Mouse (Mus musculus) embryonic facial prominence, embryonic 13.5 days (tissue): ENCODE measurements around the gene C4b. TPM values are rescaled to one million over a fixed set of nuclear protein-coding genes. Genes with fewer than 3 reads are reported as not detected.
"Not testable (repeated sequence)": the region's sequence is repeated elsewhere in the genome, so short reads cannot be mapped to it uniquely, and the experiment has no call there.

Experiments
- ATAC-seq: fragments of 200-750 bp; cut with Nextera tagmentation; 2 replicates; pipeline ENCODE4 v1.8.0; 2017; ENCODE audit warnings: low read depth; ENCODE audit not compliant: insufficient number of reproducible peaks, insufficient read depth, low FRiP score, low TSS enrichment
- H3K27ac ChIP-seq: fragments of 300-500 bp; sonication (generic); 2 replicates; pipeline ENCODE4 v1.5.1; 2015; ENCODE audit warnings: moderate library complexity, mild to moderate bottlenecking, inconsistent platforms
- H3K27me3 ChIP-seq: fragments of 300-500 bp; sonication (generic); 2 replicates; pipeline ENCODE4 v1.6.1; 2015; ENCODE audit warnings: mild to moderate bottlenecking, inconsistent platforms
- H3K36me3 ChIP-seq: fragments of 300-500 bp; sonication (generic); 2 replicates; pipeline ENCODE4 v1.6.1; 2015; ENCODE audit warnings: mild to moderate bottlenecking, inconsistent platforms
- H3K4me1 ChIP-seq: fragments of 300-500 bp; sonication (generic); 2 replicates; pipeline ENCODE4 v1.6.1; 2015; ENCODE audit warnings: inconsistent platforms
- H3K4me2 ChIP-seq: fragments of 300-500 bp; sonication (generic); 2 replicates; pipeline ENCODE4 v1.6.1; 2015; ENCODE audit warnings: moderate library complexity, mild to moderate bottlenecking, inconsistent platforms
- H3K4me3 ChIP-seq: fragments of 300-500 bp; sonication (generic); 2 replicates; pipeline ENCODE4 v1.5.1; 2015; ENCODE audit warnings: mild to moderate bottlenecking, inconsistent platforms
- H3K9ac ChIP-seq: fragments of 300-500 bp; sonication (generic); 2 replicates; pipeline ENCODE4 v1.6.1; 2015; ENCODE audit warnings: mild to moderate bottlenecking, inconsistent platforms
- H3K9me3 ChIP-seq: fragments of 300-500 bp; sonication (generic); 2 replicates; pipeline ENCODE4 v1.6.1; 2016; ENCODE audit warnings: inconsistent platforms
- WGBS: fragments of 180-500 bp; shearing (Covaris S2); methylation state at CpG from one replicate; pipeline ENCODE4 v1.1.7; 2015; ENCODE audit warnings: mixed read lengths; 5-methylcytosine and 5-hydroxymethylcytosine counted together
- polyA plus RNA-seq: library from polyadenylated mRNA; unstranded; fragments of >200 nt; fragmentation: Nextera tagmentation; extraction: Ambion mirVana; gene quantifications from 2 replicates; pipeline ENCODE4 v1.2.1, GENCODE M21; 2015

Gene C4b
- polyA plus RNA-seq, 1 experiment from 2014 or later, result not detected

DNA sequence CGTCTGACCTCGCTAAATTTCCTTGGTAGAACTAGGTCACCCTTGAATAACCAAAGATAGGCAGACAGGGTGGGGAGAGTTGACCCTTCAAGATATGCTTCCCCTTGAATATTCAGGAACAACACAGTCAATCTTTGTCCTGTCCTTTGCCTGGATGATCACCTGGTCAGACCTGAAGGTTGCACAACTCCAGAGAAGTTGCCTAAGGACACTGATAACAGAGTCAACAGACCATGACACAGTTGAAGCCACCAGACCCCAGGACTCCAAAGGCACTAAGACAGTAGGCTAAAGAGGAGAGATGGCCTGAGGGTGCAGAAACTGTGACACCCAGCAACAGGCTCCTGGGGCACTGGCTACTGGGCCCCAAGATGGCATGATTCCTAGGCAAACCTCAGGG lies 15.8 kb downstream of the C4b start:
- 85% methylated on average over 2 of the region's 2 CpGs for WGBS
- ATAC-seq, result no peak
- H3K4me1 ChIP-seq, result no peaks in the 10 kb centered on the region
- H3K36me3 ChIP-seq, result no peaks in the 10 kb centered on the region
- H3K4me3 ChIP-seq, result no peak overlapping the region
- H3K9me3 ChIP-seq, result peaks cover 3% of the 10 kb centered on the region
- no peaks in the 10 kb centered on the region for H3K27me3 ChIP-seq
- no peak overlapping the region for H3K4me2 ChIP-seq
- no peak overlapping the region for H3K27ac ChIP-seq
- no peak overlapping the region for H3K9ac ChIP-seq

DNA sequence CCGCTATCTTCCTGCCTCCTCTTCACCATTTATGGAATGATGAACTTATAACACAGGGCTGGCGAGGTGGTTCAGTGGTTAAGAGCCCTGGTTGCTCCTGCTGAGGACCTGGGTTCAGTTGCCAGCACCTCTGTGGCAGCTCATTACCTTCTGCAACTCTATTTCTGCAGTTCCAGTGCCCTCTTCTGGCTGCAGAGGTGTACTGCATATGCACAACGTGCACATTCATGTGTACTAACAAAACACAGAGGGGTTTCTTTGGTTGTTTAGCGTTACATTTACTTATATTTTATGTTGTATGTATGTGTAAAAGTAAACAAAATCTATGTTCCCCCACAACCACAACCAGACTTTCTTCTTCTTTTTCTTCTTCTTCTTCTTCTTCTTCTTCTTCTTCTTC lies 20.6 kb downstream of the C4b start:
- no peak for ATAC-seq
- Histone ChIP-seq H3K9ac (no peak overlapping the region), H3K27me3 (no peaks in the 10 kb centered on the region), H3K36me3 (no peaks in the 10 kb centered on the region), H3K9me3 (peaks cover 6% of the 10 kb centered on the region), H3K4me1 (no peaks in the 10 kb centered on the region), H3K4me2 (no peak overlapping the region), H3K4me3 (no peak overlapping the region), H3K27ac (no peak overlapping the region)
- 75% methylated on average over 4 of the region's 4 CpGs for WGBS

DNA sequence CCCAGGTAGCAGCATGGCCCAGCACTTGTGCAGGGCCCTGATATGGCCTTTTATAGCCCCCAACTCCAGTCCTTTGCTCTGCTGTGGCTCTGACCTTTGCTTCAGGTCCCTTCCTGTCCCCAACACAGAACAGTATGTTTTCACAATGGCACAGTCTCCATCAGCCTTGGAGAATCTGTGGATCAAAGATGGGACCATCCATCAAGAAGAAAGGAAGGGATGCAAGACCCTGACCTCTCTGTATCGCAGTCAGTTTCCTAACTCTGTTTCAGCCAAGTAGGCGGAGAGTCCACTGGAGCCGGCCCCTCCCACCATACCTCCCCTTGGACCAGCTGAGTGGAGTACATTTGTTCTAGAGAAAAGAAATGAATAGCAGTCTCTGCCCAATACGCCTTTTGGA lies 21.4 kb downstream of the C4b start:
- H3K9ac ChIP-seq, H3K27me3 ChIP-seq, H3K4me1 ChIP-seq, H3K36me3 ChIP-seq, H3K9me3 ChIP-seq, H3K27ac ChIP-seq, H3K4me3 ChIP-seq, ATAC-seq, H3K4me2 ChIP-seq: not testable (repeated sequence)
- 81% methylated on average over 4 of the region's 4 CpGs for WGBS

DNA sequence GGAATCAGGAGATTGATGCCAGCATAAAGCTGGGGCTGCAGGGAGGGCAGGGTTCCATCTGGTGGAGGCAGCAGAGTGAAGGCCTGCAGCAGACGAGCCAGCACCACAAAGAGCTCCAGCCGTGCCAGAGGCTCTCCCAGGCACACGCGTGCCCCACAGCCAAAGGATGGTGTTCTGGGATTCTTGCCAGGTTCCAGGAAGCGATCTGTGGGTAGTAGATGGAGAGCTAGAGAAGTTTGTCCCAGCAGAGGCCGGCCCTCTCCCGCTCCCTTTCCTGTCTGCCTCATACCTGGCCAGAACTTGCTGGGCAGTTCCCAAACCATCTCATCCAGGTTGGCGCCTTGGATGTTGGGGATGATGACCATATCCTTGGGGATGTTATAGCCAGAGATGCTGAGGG lies 23.8 kb downstream of the C4b start:
- not testable (repeated sequence) for H3K4me1 ChIP-seq, H3K36me3 ChIP-seq, H3K27ac ChIP-seq, ATAC-seq, H3K9me3 ChIP-seq, H3K9ac ChIP-seq, H3K4me2 ChIP-seq, H3K4me3 ChIP-seq, H3K27me3 ChIP-seq
- WGBS, result 74% methylated on average over 8 of the region's 8 CpGs

DNA sequence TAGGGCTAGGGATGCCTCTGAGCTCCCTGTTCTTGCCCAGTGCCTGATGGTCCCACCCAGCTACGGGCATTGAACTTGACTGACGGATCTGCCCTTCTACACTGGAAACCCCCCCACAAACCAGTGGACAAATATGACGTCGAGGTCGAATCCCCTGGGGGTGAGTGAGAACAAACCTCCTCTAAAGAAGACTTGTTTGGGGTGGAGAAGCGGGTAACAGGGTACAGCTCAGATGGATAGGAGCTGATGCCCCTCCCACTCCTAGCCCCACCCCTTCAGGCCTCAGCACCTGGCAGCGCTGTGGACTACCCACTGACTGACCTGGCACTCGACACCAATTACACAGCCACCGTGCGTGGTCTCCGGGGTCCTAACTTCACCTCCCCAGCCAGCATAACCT lies 26.3 kb downstream of the C4b start:
- Histone ChIP-seq H3K4me2 (no peak overlapping the region), H3K4me1 (no peaks in the 10 kb centered on the region), H3K9ac (no peak overlapping the region), H3K4me3 (no peak overlapping the region), H3K27me3 (no peaks in the 10 kb centered on the region), H3K9me3 (no peaks in the 10 kb centered on the region), H3K36me3 (no peaks in the 10 kb centered on the region), H3K27ac (no peak overlapping the region)
- WGBS, result 78% methylated on average over 11 of the region's 11 CpGs
- ATAC-seq, result no peak

DNA sequence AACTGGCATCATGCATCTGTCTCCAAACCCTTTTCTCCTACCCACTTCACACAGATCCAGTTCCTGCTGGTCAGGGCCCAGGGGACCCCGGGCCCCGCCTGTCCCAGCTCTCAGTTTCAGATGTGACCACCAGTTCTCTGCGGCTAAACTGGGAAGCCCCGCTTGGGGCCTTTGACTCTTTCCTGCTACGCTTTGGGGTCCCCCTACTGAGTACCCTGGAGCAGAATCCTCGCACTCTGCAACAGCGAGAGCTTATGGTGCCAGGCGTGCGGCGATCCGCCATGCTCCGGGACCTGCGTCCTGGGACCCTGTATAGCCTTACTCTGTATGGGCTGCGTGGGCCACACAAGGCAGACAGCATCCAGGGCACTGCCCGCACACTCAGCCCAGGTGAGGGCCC lies 27.4 kb downstream of the C4b start:
- H3K9me3 ChIP-seq, result no peaks in the 10 kb centered on the region
- H3K4me1 ChIP-seq, result no peaks in the 10 kb centered on the region
- H3K36me3 ChIP-seq, result no peaks in the 10 kb centered on the region
- no peak overlapping the region for H3K27ac ChIP-seq
- H3K4me2 ChIP-seq, result no peak overlapping the region
- ATAC-seq, result no peak
- WGBS, result 87% methylated on average over 15 of the region's 15 CpGs
- no peak overlapping the region for H3K9ac ChIP-seq
- H3K27me3 ChIP-seq, result no peaks in the 10 kb centered on the region
- H3K4me3 ChIP-seq, result no peak overlapping the region

DNA sequence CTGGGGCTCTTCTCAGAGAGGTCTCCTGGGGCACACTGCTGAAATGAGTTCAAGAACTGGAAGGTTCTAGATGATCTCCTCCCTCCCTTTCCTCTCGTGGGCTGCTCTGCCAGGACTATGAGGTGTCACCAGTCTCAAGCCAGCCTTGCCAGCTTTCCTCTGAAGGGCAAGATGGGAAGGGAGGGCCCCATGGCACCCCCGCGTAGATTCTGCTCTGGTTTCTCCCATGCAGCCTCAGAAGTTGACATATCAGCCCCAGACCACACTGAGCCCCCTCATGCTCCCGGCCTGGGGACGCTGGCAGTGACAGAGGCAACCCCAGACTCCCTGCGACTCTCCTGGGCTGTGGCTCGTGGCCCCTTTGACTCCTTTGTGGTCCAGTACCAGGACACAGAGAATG lies 28.2 kb downstream of the C4b start:
- not testable (repeated sequence) for H3K9ac ChIP-seq, H3K4me3 ChIP-seq, ATAC-seq, H3K4me2 ChIP-seq, H3K27ac ChIP-seq, H3K9me3 ChIP-seq, H3K36me3 ChIP-seq, H3K27me3 ChIP-seq, H3K4me1 ChIP-seq
- WGBS, result 85% methylated on average over 6 of the region's 7 CpGs

DNA sequence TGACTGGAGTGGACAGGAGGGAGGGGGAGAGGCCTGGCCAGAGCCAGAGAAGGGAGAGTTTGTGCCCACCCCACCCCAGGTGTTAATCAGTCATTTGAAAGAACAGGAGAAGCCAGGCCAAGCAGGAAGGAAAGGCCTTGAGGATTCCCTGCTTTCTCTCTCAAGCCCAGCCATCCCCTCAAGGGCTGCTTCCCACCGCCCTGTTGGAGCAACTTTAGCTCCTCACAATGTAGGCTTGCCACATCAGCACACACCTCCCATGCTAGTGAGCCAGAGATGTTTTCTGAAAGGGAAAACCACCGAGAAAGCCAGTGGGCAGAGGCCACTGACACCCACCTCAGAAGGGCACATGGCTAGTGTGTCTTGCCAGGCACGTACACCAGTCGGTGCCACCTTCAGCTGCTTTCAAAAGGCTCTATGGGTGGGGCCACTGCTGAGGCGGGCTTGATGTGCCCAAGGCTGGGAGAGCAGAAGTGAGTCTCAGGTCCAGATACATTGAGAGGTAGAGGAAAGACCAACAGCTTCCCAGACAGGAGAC lies 28.7 kb downstream of the C4b start:
- not testable (repeated sequence) for ATAC-seq, H3K9me3 ChIP-seq, H3K4me1 ChIP-seq, H3K27me3 ChIP-seq, H3K27ac ChIP-seq, H3K4me3 ChIP-seq, H3K36me3 ChIP-seq, H3K4me2 ChIP-seq, H3K9ac ChIP-seq
- 82% methylated on average over 5 of the region's 5 CpGs for WGBS

DNA sequence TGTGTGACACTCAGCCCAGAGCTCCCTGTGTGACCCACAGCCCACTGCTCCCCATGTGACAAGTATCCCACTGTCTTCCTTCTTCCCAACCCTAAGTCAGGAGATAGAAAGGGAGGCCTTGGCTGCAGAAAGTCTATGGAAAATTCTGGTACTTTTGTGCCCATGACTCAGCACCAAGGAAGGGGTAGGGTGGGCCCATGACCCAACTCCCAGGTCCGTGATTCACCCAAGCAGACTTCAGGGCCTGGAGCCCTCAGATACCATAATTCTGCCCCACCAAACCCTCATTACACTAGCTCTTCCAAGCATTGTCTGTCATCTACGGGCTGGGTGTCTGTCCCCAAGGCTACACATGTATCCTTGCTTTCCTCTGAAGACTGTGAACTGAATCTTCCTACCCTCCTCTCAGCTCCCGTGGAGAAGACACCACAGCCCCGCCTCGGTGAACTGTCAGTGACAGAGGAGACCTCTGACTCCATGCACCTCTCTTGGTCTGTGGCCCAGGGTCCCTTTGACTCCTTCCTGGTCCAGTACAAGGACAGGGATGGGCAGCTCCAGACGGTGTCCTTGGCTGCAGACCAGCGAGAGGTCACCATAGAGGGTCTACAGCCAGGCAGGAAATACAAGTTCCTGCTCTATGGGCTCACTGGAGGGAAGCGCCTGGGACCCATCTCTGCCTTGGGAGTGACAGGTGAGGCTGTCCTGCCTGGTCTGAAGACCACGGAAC lies 29.3 kb downstream of the C4b start:
- H3K9me3 ChIP-seq, H3K27me3 ChIP-seq, ATAC-seq, H3K4me2 ChIP-seq, H3K27ac ChIP-seq, H3K4me3 ChIP-seq, H3K36me3 ChIP-seq, H3K9ac ChIP-seq, H3K4me1 ChIP-seq: not testable (repeated sequence)
- WGBS, result 80% methylated on average over 9 of the region's 9 CpGs

DNA sequence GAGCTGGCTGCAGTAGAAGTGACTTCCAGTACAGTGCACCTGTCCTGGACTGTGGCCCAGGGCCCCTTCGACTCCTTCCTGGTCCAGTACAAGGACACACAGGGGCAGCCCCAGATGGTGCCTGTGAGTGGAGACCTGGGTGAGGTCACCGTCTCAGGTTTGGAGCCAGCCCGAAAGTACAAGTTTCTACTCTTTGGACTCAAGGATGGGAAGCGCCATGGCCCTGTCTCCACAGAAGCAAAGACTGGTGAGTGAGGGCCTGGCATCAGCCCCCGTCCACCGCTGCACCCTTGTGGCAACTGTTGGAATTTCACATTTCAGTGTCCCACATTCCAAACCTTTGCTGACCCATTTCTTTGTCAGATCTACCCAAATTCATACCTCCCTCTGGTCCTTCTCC lies 30.7 kb downstream of the C4b start:
- H3K36me3 ChIP-seq, result no peaks in the 10 kb centered on the region
- no peak overlapping the region for H3K9ac ChIP-seq
- no peaks in the 10 kb centered on the region for H3K9me3 ChIP-seq
- ATAC-seq, result no peak
- 41% methylated on average over 6 of the region's 6 CpGs for WGBS
- H3K27me3 ChIP-seq, result no peaks in the 10 kb centered on the region
- H3K27ac ChIP-seq, result no peak overlapping the region
- H3K4me2 ChIP-seq, result no peak overlapping the region
- H3K4me3 ChIP-seq, result no peak overlapping the region
- H3K4me1 ChIP-seq, result no peaks in the 10 kb centered on the region

DNA sequence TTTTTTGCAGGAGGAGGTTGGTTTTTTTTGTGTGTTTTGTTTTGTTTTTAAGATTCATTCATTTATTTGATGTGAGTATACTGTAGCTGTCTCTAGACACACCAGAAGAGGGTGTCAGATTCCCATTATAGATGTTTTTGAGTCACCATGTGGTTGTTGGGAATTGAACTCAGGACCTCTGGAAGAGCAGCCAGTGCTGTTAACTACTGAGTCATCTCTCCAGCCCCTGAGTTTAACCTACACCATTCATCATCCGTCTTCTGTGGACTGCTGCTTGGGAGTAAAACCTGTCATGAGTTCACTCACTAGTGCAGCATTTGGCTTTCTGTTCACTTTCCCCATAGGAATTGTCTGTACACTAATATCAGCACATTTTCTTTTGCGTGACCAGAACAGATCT lies 37.2 kb downstream of the C4b start:
- 62% methylated on average over 2 of the region's 2 CpGs for WGBS
- H3K4me3 ChIP-seq, H3K4me1 ChIP-seq, H3K9me3 ChIP-seq, H3K36me3 ChIP-seq, H3K27me3 ChIP-seq, H3K9ac ChIP-seq, H3K4me2 ChIP-seq, H3K27ac ChIP-seq, ATAC-seq: not testable (repeated sequence)

DNA sequence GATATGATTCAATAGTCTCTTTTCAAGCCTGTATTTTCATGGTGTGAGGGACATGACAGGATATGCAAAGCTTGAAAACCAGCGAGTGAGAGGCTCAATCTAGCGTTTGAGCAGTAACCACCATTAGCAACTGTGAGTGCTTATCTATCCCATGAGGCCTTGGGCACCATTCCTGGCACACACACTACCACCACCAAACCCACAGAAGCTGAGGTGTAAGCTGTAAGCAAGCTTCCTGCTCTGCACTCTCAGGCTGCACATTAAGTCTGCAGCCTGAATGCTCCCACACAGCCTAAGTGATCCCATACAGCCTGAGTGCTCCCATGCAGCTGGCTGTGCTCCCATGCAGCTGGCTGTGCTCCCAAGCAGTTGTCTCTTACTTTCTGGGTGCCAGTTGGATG lies 43.0 kb downstream of the C4b start:
- Histone ChIP-seq H3K4me1 (peaks cover 17% of the 10 kb centered on the region), H3K27ac (no peak overlapping the region), H3K4me3 (no peak overlapping the region), H3K27me3 (no peaks in the 10 kb centered on the region), H3K9me3 (no peaks in the 10 kb centered on the region), H3K9ac (no peak overlapping the region), H3K4me2 (no peak overlapping the region), H3K36me3 (no peaks in the 10 kb centered on the region)
- 70% methylated on average over 2 of the region's 2 CpGs for WGBS
- ATAC-seq, result no peak
